Mouse (Mus musculus): ENCODE measurements at regions not wholly inside any gene's neighbourhood (a gene's known extent, or its start where the extent isn't known, plus 50 kb on each side); places are given as distances from the start of the nearest gene placed in this dataset.

- no peak for DNase-seq
Observed at GRCm38 (mm10) chr12:12506671-12507070, 244.7 kb downstream of the Fam49a start.

DNA sequence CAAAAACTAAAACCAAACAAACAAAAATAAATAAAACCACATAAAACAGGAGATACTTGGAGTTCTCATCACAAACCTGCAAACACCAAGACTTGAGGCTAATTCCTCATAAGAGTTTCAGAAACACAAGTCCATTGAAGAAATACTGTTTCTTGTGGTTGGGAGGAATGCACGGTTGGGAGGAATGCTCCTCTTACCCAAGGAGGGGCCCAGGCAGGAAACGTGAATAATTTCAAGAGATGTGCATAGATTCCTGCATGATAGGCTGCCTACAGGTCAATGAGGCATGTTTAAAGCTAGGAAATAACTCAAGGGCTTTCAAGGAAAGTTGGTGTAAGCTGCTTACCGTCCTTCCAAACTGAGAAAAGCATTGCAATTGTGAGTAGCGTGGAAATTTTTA is 243.7 kb downstream of the Fam49a start:
- DNase-seq: no peak

DNA sequence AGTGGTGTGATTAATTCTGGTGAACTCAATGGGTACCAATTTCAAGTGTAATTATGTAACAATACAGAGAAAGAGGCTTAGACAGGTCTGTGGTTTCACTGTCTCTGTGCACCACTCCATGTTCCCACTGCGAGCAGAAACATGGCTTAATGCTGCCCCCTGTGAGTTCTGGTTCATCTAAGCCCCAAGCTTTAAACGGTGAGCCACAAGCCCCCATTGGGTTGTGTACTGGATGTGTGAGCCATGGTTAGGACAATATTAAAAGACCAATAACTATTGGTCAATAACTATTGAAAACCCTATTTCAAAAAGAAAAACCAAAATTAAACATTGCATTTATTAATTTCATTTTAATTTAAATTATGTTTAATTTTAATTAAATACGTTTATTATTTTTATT is 238.0 kb downstream of the Fam49a start:
- DNase-seq: no peak

GRCm38 (mm10) chr12:12498621-12499020 is 236.7 kb downstream of the Fam49a start:
- no peak for DNase-seq

DNA sequence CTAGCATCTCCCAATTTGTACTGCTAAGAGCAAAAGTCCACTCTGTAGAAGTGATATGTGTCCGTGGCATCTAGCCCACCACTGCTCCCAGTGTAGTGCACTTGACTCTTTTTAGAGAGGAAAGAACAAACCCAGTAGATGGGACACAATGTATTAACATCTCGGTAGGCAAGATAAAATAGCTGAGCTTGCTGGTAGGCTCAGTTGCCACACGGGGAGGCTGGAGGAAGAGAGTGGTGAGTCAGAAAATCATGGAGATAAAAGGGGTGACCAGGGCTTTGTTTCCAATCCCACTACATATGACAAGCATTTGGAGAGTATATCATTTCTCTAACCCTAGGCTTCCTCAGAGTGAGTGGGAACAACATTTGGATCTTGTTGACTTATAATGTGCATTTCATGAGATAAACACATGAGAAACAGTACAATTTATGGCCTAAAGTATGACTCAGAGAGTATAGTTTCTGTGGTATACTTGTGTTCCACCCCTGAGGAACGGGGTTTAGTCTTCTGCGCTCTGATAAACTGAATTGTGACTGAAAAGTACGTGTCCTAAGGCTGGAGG is 235.4 kb downstream of the Fam49a start:
- no peak for DNase-seq

- peak; percentile 61 for DNase-seq
Observed at GRCm38 (mm10) chr12:12496593-12497141, 234.7 kb downstream of the Fam49a start.

- no peak for DNase-seq
Observed at GRCm38 (mm10) chr12:12490173-12490572, 228.2 kb downstream of the Fam49a start.

GRCm38 (mm10) chr12:12488090-12488489 is 226.2 kb downstream of the Fam49a start:
- no peak for DNase-seq

DNA sequence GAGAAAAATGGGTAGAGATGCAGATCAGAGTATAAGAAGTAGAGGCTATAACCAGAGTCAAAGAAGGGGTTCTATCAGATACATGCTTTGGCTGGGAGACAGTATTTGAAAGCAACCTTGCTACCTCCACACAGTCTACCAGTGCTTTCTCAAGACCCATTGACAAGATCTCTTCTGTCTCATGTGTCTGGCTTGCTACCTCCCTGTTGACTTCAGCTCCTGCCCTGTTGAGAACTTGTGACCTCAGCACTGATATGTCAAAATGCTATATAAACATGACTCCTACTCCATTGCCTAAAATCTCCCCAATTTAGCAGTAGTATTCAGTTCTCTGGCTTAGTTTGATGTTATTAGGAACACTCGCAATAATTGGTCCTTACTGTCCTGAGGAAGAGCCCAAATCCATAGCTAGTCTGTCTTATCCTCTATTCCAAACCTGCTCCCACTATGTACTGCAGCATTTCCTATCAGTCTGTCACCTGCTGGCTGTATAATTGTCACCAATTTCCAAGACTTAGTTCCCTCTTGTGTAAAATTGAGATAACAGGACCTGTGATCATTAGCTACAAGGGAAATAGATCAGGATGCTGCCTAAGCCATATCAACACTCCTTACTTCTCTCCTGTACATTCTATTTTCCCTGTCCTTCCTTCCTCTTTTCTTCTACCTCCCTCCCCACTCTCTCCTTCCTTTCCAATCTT is 224.9 kb downstream of the Fam49a start:
- no peak for DNase-seq

DNA sequence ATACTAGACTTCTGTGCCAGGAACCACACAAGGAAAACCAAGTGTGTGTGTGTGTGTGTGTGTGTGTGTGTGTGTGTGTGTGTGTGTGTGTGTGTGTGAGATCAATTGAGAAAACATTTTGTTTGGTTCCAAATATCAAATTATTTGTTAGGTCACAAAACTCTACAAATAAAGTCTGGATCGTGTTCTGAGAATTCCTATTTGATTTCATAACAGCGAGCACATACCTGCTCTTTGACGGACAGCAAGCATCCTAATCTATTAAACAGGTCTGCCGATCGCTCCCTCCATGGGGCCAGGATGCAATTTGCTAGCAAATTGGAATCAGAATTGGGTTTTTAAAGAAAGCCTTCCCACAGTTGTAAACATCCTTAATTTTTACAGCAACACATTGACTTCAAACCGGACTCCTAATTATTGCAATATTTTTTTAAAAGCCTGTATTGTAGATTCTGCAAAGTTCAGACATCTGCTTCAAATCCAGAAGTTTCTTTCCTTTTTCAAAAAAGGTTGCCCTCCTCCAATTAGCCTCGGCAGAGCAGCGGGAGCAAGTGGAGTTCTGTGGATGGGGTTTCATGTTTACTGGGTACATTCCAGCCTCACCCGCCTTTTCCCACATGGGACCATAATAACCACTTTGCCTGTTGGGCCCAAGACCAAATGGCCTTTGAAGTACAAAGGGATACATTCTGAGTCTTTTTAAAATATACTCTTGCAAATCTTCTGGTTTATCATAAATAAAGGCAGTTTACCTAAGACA is 223.2 kb downstream of the Fam49a start:
- peak; percentile 1 for DNase-seq

- no peak for DNase-seq
Observed at GRCm38 (mm10) chr12:12480451-12480850, 218.5 kb downstream of the Fam49a start.

- DNase-seq: no peak
Observed at GRCm38 (mm10) chr12:12452086-12452485, 190.1 kb downstream of the Fam49a start.

DNA sequence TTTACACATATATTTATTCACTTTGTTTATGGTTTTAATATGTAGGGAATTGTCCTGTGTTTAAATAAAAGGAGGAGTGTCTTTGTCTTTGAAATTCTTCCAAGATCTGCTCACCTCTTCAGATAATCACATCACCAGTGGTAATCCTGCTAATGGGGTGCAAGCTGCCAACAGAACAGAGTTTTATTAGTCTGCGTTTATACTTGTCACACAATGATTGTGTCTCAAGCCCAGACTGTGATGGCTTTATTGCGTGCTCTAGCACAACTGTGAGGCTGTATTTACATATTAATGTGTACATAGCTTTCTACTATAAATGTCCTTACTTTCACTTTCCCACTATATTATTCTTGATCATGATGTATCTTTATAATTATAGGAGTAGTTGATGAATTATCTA is 184.8 kb downstream of the Fam49a start:
- DNase-seq: no peak

DNA sequence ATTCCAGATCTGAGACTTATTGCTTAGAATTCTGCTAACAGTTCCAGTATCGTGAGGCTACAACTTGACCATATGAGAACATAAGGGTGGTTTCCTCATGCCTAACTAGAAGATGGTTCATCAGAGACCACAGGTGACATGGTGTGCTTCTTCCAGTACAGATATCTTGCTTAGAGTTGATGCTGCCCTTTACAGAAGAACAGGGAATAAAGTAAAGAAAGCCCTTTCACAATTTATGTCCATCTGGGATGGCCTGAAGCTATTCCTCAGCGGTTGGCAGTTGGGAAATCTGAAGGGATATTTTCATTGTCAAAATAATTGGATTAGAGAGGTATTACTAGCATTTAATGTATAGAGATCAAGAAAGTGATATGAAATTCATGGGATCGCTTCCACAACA is 184.3 kb downstream of the Fam49a start:
- no peak for DNase-seq

DNA sequence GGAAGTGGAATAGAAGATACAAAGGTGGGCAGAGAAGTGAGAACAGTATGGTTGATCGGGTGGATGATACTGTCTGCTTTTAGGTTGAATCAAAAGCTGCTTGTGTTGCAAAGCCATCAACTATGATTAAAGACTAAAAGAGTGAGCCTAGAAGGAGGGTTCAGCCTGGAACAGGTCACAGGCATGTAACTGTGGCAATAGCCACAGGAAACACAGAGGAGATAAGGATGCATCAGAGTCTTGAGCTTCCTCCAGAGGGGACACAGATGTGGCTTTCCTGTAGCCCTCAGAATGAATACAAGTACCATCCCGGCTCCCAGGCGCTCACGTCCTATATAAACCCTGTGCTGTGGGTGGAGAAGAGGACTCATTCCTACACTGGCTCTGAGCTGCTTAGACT is 180.9 kb downstream of the Fam49a start:
- no peak for DNase-seq

DNA sequence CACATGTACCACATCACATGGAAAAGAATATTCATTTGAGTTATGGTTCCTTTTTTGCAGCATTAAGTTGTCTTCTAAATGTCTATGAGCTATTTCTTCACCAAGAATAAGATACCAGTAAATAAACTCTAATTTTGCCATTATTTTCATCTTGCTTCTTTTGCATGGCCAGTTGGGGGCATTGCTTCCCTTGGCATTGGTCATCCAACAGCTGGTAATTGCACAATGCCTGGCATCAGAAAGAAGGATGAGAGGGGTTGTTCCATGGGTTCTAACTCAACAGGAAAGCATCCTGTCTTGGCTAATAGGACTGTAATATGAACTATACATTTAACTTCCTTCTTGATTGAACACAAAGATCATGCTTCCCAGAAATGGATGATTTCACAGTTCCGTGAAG is 174.4 kb downstream of the Fam49a start:
- DNase-seq: peak; percentile 5

- no peak for DNase-seq
Observed at GRCm38 (mm10) chr12:12432597-12432996, 170.7 kb downstream of the Fam49a start.
